Mouse (Mus musculus) ES-E14 (cell line): ENCODE data around the gene Rbm47.

ENCODE experiments used
- CHD2 ChIP-seq: IDR thresholded peaks from 2 replicates; pipeline ENCODE4 v1.6.1; 2014; ENCODE audit warnings: mild to moderate bottlenecking, low read depth, low read length, inconsistent platforms
- HCFC1 ChIP-seq: IDR thresholded peaks from 2 replicates; pipeline ENCODE4 v1.6.1; 2012; ENCODE audit warnings: low read length, inconsistent platforms, borderline replicate concordance; ENCODE audit not compliant: insufficient read depth
- MAFK ChIP-seq: IDR thresholded peaks from 2 replicates; pipeline ENCODE4 v1.6.1; 2014; ENCODE audit warnings: mild to moderate bottlenecking, low read depth, low read length, inconsistent platforms; ENCODE audit not compliant: insufficient read depth
- ZNF384 ChIP-seq: IDR thresholded peaks from 2 replicates; pipeline ENCODE4 v1.6.1; 2012; ENCODE audit warnings: low read depth, low read length, inconsistent platforms

GRCm38 (mm10) chr5:66081443-66082228 is 91.3 kb downstream of the Rbm47 start:
- no peak for TF ChIP-seq MAFK
- TF ChIP-seq ZNF384 = no peak
- TF ChIP-seq CHD2 = no peak
- no peak for TF ChIP-seq HCFC1
